Mouse (Mus musculus): Measurements from ENCODE around the gene Lingo1. TPM values are rescaled to one million over a fixed set of nuclear protein-coding genes. Genes with fewer than 3 reads are reported as not detected.

Lingo1 gene
- polyA plus RNA-seq, 1 experiment from 2014 or later, result 4.9 TPM

GRCm38 (mm10) chr9:56623361-56623760 lies 172.9 kb downstream of the Lingo1 start:
- WGBS, result 90% methylated on average over 11 of the region's 11 CpGs
- no peak overlapping the region for H3K9ac ChIP-seq
- peaks cover 42% of the 10 kb centered on the region for H3K27me3 ChIP-seq
- H3K4me2 ChIP-seq, result no peak overlapping the region
- no peaks in the 10 kb centered on the region for H3K9me3 ChIP-seq
- no peak overlapping the region for H3K4me3 ChIP-seq
- no peak overlapping the region for H3K27ac ChIP-seq
- H3K4me1 ChIP-seq, result peaks cover 22% of the 10 kb centered on the region
- peaks cover 10% of the 10 kb centered on the region; the same call in 1 of the 2 replicates for H3K36me3 ChIP-seq
- no peak for ATAC-seq (ENCODE audit: insufficient number of reproducible peaks, insufficient read depth, low FRiP score, low TSS enrichment, low read depth)

- no peak overlapping the region for H3K4me3 ChIP-seq
- peaks cover 22% of the 10 kb centered on the region for H3K4me1 ChIP-seq
- H3K27me3 ChIP-seq, result peaks cover 42% of the 10 kb centered on the region
- no peaks in the 10 kb centered on the region for H3K9me3 ChIP-seq
- H3K36me3 ChIP-seq, result peaks cover 10% of the 10 kb centered on the region; the same call in 1 of the 2 replicates
- H3K9ac ChIP-seq, result no peak overlapping the region
- H3K4me2 ChIP-seq, result no peak overlapping the region
- ATAC-seq (ENCODE audit: insufficient number of reproducible peaks, insufficient read depth, low FRiP score, low TSS enrichment, low read depth), result no peak
- no peak overlapping the region for H3K27ac ChIP-seq
- WGBS, result 70% methylated on average over 7 of the region's 7 CpGs
Measured at GRCm38 (mm10) chr9:56622761-56623160, 173.5 kb downstream of the Lingo1 start.

- 22% methylated on average over 42 of the region's 42 CpGs for WGBS
- Histone ChIP-seq H3K4me3 (no peak overlapping the region), H3K27me3 (peaks cover 42% of the 10 kb centered on the region), H3K36me3 (peaks cover 10% of the 10 kb centered on the region; the same call in 1 of the 2 replicates), H3K4me1 (peaks cover 22% of the 10 kb centered on the region), H3K9me3 (no peaks in the 10 kb centered on the region), H3K9ac (no peak overlapping the region), H3K4me2 (peak overlapping the region; percentile 24; the same call in 1 of the 2 replicates), H3K27ac (no peak overlapping the region)
- no peak for ATAC-seq (ENCODE audit: insufficient number of reproducible peaks, insufficient read depth, low FRiP score, low TSS enrichment, low read depth)
Measured at GRCm38 (mm10) chr9:56620512-56621371, 175.5 kb downstream of the Lingo1 start.

GRCm38 (mm10) chr9:56619715-56620114 lies 176.6 kb downstream of the Lingo1 start:
- Histone ChIP-seq H3K9me3 (no peaks in the 10 kb centered on the region), H3K4me2 (no peak overlapping the region), H3K27me3 (peaks cover 42% of the 10 kb centered on the region), H3K4me3 (no peak overlapping the region), H3K36me3 (peaks cover 10% of the 10 kb centered on the region; the same call in 1 of the 2 replicates), H3K4me1 (peaks cover 15% of the 10 kb centered on the region), H3K9ac (no peak overlapping the region), H3K27ac (no peak overlapping the region)
- 83% methylated on average over 23 of the region's 23 CpGs for WGBS
- ATAC-seq (ENCODE audit: insufficient number of reproducible peaks, insufficient read depth, low FRiP score, low TSS enrichment, low read depth), result no peak

- H3K9ac ChIP-seq, result no peak overlapping the region
Measured at GRCm38 (mm10) chr9:56618660-56619059, 177.6 kb downstream of the Lingo1 start.

GRCm38 (mm10) chr9:56616061-56616460 lies 180.2 kb downstream of the Lingo1 start:
- H3K27me3 ChIP-seq, result peaks cover 20% of the 10 kb centered on the region
- H3K4me1 ChIP-seq, result peaks cover 6% of the 10 kb centered on the region
- WGBS, result 72% methylated on average over 3 of the region's 3 CpGs
- no peak overlapping the region for H3K4me2 ChIP-seq
- no peak overlapping the region for H3K4me3 ChIP-seq
- H3K36me3 ChIP-seq, result peaks cover 10% of the 10 kb centered on the region; the same call in 1 of the 2 replicates
- no peaks in the 10 kb centered on the region for H3K9me3 ChIP-seq
- H3K9ac ChIP-seq, result no peak overlapping the region
- no peak overlapping the region for H3K27ac ChIP-seq
- ATAC-seq (ENCODE audit: insufficient number of reproducible peaks, insufficient read depth, low FRiP score, low TSS enrichment, low read depth), result no peak

More at GRCm38 (mm10) chr9:56618660-56619059, 177.6 kb downstream of the Lingo1 start:
- 82% methylated on average over 4 of the region's 4 CpGs for WGBS
- no peaks in the 10 kb centered on the region for H3K9me3 ChIP-seq
- no peak overlapping the region for H3K27ac ChIP-seq
- no peak overlapping the region for H3K4me3 ChIP-seq
- no peak for ATAC-seq (ENCODE audit: insufficient number of reproducible peaks, insufficient read depth, low FRiP score, low TSS enrichment, low read depth)
- H3K4me1 ChIP-seq, result peaks cover 11% of the 10 kb centered on the region
- no peak overlapping the region for H3K4me2 ChIP-seq
- peaks cover 10% of the 10 kb centered on the region; the same call in 1 of the 2 replicates for H3K36me3 ChIP-seq
- H3K27me3 ChIP-seq, result peaks cover 40% of the 10 kb centered on the region

- Histone ChIP-seq H3K4me1 (peaks cover 16% of the 10 kb centered on the region), H3K9ac (no peak overlapping the region), H3K36me3 (no peaks in the 10 kb centered on the region), H3K4me2 (no peak overlapping the region), H3K4me3 (no peak overlapping the region), H3K27me3 (peaks cover 19% of the 10 kb centered on the region), H3K27ac (no peak overlapping the region), H3K9me3 (no peaks in the 10 kb centered on the region)
- 60% methylated on average over 12 of the region's 12 CpGs for WGBS
- no peak for ATAC-seq (ENCODE audit: insufficient number of reproducible peaks, insufficient read depth, low FRiP score, low TSS enrichment, low read depth)
Measured at GRCm38 (mm10) chr9:56612798-56613183, 183.5 kb downstream of the Lingo1 start.

- Histone ChIP-seq H3K4me3 (no peak overlapping the region), H3K4me1 (peaks cover 16% of the 10 kb centered on the region), H3K9me3 (no peaks in the 10 kb centered on the region), H3K27me3 (peaks cover 19% of the 10 kb centered on the region), H3K4me2 (no peak overlapping the region), H3K27ac (no peak overlapping the region), H3K36me3 (no peaks in the 10 kb centered on the region), H3K9ac (no peak overlapping the region)
- ATAC-seq (ENCODE audit: insufficient number of reproducible peaks, insufficient read depth, low FRiP score, low TSS enrichment, low read depth), result no peak
- WGBS, result 85% methylated on average over 8 of the region's 8 CpGs
Measured at GRCm38 (mm10) chr9:56611912-56612797, 184.1 kb downstream of the Lingo1 start.

GRCm38 (mm10) chr9:56610955-56611354 lies 185.3 kb downstream of the Lingo1 start:
- Histone ChIP-seq H3K4me2 (no peak overlapping the region), H3K9me3 (no peaks in the 10 kb centered on the region), H3K27ac (no peak overlapping the region), H3K36me3 (no peaks in the 10 kb centered on the region), H3K4me1 (peaks cover 16% of the 10 kb centered on the region), H3K4me3 (no peak overlapping the region), H3K9ac (no peak overlapping the region), H3K27me3 (peaks cover 19% of the 10 kb centered on the region)
- ATAC-seq (ENCODE audit: insufficient number of reproducible peaks, insufficient read depth, low FRiP score, low TSS enrichment, low read depth), result no peak
- WGBS, result 88% methylated on average over 6 of the region's 6 CpGs

- Histone ChIP-seq H3K27me3 (peaks cover 19% of the 10 kb centered on the region), H3K36me3 (no peaks in the 10 kb centered on the region), H3K27ac (no peak overlapping the region), H3K9me3 (no peaks in the 10 kb centered on the region), H3K4me3 (no peak overlapping the region), H3K4me2 (no peak overlapping the region), H3K4me1 (peaks cover 17% of the 10 kb centered on the region), H3K9ac (no peak overlapping the region)
- ATAC-seq (ENCODE audit: insufficient number of reproducible peaks, insufficient read depth, low FRiP score, low TSS enrichment, low read depth), result no peak
- WGBS, result 72% methylated on average over 5 of the region's 5 CpGs
Measured at GRCm38 (mm10) chr9:56610466-56610865, 185.8 kb downstream of the Lingo1 start.

- Histone ChIP-seq H3K9ac (no peak overlapping the region), H3K9me3 (no peaks in the 10 kb centered on the region), H3K27ac (no peak overlapping the region), H3K4me3 (no peak overlapping the region), H3K27me3 (peaks cover 19% of the 10 kb centered on the region), H3K4me2 (no peak overlapping the region), H3K36me3 (no peaks in the 10 kb centered on the region), H3K4me1 (peaks cover 24% of the 10 kb centered on the region)
- WGBS, result 4% methylated on average over 5 of the region's 5 CpGs
- no peak for ATAC-seq (ENCODE audit: insufficient number of reproducible peaks, insufficient read depth, low FRiP score, low TSS enrichment, low read depth)
Measured at GRCm38 (mm10) chr9:56609486-56609885, 186.8 kb downstream of the Lingo1 start.

Measured in embryonic facial prominence, embryonic 13.5 days (tissue).